Mouse (Mus musculus) thymus, postnatal 4 days (tissue): Measurements from ENCODE around the gene Cacna1i.

ENCODE experiments used
- DNase-seq: peaks from one replicate; pipeline ENCODE4 v3.0.0; 2021

Gene Cacna1i

DNA sequence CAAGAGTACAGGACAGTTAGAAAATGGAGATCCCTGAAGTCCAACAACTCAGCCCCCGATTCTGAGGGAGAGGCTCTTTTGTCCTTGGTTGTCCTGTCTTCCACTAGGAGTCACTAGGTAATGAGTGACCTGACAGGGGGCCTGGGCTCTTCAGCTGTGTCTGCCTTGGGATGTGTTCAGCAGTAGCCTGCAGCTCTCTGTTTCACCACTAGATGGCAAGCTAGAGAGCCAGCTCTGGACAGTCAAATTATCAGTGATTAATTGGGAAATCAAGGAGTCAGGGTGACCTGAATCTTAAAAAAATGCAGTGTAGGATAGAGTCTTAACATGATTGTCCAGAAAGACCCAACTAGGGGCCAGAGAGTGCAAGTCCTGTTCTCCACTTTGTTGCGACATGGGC is 53.3 kb downstream of the Cacna1i start:
- DNase-seq, result peak; percentile 76

DNA sequence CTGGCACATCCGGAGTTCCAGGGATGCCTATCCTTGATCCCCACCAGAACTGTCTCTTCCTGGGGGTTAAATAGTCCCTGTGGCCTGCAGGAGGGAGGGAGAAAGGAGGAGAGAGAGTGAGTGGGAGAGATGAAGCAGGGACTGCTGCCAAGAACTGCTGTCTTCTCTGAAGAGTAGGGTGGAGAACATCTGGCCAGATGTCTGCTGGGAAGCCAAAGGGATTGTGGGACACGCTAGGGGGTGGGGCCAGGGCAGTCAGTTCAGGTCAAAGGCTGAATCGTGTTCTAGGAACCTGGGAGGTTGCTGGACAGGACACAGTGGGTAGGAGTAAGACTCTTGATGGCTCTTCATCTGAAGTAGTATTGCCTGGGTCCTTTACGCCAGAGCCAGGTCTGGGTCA is 55.4 kb downstream of the Cacna1i start:
- DNase-seq, result no peak

DNA sequence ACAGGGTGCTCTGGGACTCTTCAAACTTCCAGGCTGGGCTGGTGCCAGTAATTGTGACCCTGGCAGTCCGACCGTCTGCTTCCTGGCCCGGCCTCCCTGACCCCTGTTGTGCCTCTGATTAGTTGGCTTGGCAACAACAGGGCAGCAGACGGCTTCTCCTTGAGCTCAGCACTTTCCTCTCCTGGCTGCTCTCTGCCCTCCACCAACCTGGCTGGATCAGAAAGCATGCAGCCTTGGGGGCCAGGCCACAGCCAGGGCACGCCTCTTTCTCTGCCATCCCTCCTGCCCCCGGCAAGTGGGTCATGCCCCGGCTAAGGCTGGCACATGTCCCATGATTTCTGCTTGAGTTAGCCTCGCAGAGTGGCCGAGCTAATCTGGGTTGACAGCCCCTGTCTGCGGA is 56.0 kb downstream of the Cacna1i start:
- no peak for DNase-seq

DNA sequence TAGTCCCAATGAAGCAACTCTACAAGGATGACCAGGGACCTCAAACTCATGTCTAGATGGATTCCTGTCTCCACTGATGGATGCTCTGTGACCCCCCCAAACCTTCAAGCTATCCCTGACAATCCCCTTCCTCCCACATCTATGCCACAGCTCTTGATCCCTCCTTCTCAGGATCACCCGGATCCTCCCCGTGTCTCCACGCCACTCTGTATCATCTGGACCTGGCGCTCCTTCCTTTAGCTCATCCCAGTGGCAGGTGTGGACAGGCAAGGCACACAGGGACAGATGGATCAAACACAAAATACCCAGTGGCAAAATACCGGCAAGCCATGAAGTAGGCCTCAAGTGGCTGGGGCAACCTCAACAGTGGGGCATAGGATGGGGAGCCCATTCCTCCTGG is 56.7 kb downstream of the Cacna1i start:
- DNase-seq, result no peak

DNA sequence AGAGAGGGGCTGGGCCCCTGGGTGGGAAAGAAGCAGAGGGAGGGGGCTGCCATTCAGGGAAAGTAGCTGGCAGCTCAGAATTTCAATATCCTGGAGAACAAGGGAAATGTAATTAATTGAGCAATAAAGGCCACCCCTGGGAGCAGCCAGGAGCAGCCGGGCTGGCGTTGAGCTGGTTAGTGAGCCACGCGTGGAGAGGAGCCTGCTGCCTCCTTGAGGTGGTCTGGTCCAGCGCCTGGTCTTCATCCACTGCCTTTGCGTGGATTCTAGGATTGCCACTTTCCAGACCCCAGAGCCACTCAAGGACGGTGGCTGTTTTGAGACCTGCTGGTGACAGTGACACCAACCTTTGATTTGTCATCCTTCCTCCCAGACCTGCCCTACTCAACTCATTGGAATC is 59.5 kb downstream of the Cacna1i start:
- no peak for DNase-seq

DNA sequence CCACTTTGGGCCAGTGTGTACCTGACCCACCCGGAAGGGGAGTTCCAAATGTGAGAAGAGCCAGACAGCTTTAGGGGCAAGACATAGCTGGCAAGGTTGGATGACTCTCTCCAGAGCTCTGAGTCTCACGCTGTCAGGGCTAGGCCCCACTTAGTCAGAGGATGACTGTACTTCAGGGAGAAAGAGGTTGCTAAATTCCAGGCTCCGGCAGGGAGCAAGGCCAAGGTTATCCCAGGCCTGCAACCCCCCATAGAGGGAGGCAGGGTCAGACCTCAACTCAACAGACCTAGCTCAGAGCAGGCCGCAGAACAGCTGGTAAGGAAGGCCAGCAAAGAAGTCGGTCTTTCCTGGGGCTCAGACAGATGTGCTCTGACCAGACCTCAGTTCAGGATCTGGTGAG is 63.4 kb downstream of the Cacna1i start:
- no peak for DNase-seq

DNA sequence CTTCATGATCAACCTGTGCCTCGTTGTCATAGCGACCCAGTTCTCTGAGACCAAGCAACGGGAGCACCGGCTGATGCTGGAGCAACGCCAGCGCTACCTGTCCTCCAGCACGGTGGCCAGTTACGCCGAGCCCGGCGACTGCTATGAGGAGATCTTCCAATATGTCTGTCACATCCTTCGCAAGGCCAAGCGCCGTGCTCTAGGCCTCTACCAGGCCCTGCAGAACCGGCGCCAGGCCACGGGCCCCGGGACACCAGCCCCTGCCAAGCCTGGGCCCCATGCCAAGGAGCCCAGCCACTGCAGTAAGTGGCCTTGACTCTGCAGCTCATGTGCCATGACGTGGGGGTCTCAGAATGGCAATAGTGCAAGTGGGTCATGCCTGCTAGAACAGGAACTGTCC is 71.8 kb downstream of the Cacna1i start:
- no peak for DNase-seq

DNA sequence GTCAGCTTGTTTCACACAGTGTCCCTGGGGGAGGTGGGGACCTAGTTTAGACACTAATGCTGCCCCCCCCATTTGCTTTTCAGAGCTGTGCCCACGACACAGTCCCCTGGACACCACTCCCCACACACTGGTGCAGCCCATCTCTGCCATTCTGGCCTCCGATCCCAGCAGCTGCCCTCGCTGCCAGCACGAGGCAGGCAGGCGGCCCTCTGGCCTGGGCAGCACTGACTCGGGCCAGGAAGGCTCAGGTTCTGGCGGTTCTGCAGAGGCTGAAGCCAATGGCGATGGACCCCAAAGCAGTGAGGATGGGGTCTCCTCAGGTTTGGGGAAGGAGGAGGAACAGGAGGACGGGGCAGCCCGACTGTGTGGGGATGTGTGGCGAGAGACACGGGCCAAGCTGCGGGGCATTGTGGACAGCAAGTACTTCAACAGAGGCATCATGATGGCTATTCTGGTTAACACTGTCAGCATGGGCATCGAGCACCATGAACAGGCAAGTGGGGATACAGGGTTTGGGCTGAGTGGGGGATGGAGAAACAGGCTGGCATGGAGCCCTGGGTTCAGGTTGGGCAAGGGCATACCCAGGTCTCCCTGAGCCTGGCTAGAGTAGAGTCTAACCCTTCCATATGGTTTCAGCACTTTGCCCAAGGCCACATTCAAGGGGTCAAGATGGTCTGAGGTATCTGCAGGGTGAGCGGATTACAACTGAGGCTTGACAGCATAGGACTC is 74.9 kb downstream of the Cacna1i start:
- DNase-seq, result no peak

DNA sequence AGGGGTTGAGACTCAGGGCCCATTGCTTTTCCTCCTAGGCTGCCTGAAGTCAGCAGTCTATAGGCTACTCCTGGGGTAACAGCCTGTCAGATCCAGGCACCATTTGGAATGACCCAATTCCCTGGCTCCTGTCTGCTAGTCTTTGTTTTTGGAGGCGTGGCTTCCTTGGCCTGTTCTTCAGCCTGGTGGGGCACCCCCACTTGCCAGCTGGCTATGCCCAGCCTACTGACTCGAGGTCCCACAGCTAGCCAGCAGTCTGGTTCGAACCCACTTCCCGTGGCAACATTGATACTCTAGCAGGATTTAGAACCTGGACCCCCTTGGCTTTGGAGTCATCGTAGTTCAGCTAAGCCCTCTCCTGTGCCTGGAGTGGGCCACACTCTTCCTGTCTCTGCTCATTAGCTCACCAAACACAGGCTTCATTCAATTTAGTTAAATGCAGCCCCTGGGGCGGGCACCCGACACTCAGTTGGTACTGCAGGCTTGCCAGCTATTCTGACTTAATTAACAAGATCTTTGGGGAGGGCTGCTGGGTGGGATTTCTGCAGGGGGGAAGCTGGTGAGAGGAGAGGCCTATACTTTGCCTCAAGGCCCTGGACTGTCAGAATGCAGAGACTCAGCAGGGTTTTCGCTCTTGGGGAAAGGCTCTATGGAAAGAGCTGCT is 75.6 kb downstream of the Cacna1i start:
- no peak for DNase-seq

DNA sequence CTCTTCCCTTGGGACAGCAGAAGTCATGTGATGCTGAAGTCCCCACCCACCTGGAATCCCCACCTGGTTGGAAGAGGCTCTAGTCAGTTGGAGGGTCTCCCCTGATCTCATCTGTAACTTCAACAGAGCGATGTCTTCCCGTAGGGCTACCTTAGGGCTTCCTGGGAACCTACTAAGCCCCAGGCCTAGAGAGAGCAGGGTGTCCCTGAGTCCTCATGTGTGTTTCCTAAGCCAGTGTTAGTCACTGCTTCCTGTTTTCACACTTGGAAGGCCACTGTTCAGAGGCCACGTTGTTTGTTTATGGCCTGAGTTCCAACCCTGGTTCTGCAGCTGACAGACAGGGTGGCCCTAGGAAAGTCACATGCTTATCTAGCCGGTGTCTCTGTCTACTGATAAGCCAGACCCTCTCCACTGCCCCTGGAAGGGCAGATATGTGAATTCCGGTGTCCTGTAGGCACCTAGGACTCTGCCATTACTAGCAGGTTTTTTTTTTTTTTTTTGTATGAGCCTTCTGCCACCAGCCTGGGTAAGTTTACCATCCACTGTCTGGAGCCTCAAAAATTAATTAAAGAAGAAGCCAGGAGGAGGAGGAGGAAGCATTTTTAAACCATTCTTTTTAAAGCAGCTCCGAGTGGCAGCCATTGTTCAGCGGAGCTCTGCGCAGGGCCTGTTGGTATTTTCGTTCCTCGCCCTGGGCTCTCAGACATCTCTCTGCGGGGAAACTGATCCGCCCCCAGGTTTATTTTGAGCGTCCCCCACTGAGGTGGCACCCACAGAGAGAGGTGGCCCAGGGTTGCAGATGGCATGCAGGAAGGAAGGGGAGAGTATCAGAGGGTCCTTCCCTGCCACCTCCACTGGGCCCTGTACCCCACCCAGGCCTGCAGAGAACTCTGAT is 77.0 kb downstream of the Cacna1i start:
- no peak for DNase-seq

DNA sequence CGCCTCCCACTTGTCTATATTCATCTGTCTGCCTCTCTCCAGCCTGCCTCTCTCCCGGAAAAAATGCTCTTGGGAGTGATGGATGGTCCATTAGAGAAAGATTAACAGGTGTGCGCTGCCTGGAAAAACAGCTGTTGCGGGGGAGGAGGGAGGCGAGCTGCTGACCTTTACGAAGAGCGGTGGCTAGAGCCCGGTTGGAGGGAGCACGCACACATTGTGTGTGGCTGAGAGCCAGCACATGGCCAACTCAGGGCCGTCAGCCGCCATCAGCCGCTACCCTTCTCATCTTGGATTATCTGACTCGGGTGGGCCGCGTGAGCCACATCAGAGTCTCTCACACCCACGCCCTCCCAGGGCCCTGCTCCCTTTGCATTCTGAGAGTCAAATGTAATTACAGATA is 79.9 kb downstream of the Cacna1i start:
- DNase-seq, result no peak

DNA sequence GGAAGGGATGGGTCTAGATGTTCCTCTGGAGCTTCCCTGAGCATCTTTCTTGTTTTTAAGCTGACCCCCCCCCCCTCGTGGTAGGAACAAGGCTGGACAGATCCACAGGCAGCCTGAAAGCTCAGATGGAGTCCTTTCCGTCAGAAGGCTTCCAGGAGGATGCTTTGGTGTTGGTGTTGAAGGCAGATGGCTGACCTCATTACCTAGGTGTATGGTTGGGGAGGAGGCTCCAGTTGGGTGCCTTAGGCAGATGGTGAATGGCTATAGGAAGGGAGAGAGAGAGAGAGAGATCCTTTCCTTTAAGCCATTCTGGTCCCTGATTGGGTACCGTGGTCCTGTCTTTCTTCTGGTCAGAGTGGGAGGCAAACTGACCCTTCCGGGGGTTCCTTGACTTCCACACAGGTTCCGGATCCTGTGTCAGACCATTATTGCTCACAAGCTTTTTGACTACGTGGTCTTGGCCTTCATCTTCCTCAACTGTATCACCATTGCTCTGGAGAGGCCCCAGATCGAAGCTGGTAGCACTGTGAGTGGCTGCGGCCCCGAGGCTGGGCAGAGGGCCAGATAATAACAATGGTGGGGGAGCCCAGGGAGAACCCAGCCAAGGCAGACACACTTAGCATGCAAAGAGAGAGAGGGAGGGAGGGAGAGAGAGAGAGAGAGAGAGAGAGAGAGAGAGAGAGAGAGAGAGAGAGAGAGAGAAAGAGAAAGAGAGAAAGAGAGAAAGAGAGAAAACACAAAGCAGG is 86.4 kb downstream of the Cacna1i start:
- DNase-seq, result no peak

DNA sequence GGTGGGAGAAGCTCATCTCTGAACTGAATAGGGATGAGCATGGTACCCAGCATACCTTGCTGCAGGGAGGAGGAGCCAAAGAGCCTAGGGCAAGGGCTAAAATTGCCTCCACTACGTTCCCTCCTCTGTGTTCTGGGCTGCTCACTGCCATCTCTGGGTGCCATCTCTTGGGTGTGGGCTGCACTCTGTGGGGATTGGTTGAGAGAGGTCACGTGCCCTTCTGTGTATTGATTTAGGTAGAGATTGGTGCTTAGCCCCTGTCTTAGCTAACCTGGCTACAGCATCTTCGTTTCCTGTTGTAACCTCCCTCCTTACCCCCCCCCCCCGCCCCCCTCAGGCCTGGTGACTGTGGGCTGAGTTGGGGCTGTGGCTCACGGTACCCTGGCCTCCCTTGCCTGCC is 87.8 kb downstream of the Cacna1i start:
- no peak for DNase-seq

DNA sequence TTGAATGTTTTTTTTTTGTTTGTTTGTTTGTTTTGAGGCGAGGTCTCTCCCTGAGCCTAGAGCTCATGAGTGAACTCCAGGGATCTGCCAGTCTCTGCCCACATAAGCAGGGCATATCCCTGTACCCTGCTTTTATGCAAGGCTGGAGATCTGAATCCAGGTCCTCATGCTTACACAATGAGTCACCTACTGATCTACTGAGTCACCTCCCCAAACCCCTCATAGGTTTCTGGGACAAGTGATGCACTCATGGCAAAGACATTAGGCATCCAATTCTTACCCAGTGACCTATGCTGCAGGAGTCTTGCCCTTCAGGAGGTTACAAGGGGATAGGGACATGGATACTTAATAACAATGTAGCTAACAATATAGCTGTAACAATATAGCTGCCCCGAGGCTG is 100.1 kb downstream of the Cacna1i start:
- no peak for DNase-seq

DNA sequence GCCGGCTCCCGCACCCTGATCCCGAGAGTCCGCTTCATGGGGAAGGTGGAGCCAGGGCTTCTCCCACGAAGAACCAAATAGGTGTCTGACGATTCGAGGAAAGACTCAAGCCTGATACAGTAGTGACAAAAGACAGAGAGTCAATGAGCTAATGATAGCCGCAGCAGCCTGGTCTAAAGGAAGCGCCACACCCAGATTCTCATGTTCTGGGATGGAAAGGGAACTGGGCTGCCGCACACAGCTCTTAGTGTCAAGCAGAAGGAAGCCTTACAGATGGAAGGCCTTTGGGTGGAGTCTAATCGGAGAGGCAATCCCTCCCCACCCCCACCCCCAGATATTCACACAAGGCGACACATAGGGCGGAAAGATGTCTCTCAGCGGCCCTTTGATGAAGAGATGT is 104.8 kb downstream of the Cacna1i start:
- no peak for DNase-seq

DNA sequence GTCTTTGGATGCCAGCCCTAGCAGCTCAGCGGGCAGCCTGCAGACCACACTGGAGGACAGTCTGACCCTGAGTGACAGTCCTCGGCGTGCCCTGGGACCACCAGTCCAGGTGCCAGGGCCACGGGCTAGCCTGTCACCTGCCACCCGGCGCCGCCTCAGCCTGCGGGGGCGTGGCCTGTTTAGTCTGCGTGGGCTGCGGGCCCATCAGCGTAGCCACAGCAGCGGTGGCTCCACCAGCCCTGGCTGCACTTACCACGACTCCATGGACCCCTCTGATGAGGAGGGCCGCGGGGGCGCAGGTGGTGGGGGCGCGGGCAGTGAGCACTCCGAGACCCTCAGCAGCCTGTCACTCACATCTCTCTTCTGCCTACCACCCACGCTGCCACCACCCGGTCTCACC is 108.0 kb downstream of the Cacna1i start:
- no peak for DNase-seq

DNA sequence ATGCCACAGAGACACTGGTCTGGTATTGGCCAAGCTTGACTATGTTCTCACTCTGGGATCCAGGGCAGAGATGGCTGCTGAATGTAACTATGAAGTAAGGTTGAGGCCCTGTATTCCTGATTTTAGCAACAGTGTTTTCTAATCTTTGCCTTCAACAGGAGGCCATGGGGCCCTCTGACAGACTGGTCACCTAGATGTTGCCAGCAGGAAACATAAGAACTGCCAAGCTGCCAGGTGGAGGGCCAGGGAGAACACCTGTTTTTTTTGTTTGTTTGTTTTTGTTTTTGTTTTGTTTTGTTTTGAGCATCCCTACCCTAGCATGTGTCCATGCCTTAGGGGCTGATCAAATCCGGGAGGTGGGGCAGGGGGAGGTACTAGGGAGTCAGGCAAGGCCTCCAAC is 112.4 kb downstream of the Cacna1i start:
- DNase-seq, result no peak

DNA sequence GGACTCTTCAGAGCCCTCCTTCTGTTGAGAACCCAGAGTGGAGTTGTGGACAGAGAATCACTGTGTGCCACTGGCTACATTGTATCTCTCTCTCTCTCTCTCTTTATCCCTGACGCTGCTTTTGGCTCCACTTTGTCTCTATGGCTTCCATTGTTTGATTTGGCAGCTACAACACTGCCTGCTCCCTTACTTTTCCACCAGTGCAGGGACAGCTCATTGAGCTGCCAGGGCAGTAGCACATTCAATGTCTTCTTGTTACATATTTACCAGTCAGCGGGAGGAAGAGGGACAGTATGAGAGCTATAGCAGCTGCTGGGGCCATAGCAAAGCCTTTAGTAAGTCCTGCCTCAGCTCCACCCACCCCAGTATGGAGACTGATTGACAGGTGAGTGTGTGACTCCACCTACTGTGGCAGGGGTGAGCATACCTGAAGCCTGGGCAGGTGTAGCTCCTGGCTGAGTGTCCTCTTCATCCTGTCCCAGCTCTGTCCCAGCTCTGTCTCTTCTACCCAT is 114.4 kb downstream of the Cacna1i start:
- no peak for DNase-seq

DNA sequence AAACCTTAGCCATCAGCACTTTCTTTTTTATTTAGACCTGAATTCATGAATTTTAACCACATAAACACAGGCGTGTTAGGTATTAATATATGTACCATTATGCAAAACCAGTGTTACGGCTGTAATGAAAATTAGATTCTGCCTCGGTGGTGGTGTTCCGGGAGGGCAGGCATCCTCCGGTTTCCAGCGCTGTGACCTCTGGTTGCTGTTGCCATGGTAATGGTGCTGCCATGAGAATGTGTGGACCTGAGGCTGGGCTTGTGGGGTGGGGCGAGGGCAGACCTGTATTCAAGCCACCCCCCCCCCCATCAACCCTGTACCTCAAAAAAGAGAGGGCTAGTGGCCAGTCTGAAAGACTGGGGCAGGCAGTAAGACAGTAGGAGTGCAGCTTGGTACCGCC is 114.9 kb downstream of the Cacna1i start:
- DNase-seq, result no peak

DNA sequence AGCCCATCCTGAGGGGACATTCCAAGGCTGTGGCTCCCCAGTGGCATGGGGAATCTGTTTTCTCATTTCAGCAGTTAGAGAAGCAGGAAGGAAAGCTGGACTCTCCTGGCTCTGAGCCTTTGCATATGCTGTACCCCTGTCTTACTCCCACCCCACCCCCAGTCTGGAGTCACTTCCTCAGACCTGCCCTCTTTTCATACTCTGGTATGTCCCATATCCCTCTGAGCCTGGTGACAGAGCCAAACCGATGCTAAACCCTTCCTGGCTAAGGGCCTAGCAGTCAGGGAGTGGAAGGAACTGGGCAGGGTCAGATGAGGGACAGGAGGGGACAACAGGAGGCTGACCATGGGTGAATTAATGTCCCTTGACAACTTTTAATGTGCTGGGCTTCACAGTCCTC is 120.8 kb downstream of the Cacna1i start:
- no peak for DNase-seq

DNA sequence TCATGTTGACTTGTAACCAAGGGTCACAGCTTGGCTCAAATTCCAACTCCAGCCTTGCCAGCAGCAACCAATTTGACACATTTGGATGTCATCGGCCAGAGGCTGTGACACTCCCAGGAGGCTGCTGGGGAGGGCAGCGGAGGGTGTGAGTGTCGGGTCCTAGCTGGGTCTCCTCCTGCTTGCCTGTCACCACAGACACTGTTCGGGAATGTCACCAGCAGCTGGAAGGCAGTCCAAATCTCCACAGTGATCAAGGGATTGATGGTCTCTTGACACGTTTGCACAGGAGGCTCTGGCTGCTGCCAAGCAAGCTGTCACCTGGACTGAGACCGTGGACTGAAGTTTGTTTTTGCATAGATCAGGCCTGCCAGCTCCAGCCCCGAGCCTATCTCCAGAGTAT is 123.6 kb downstream of the Cacna1i start:
- no peak for DNase-seq

DNA sequence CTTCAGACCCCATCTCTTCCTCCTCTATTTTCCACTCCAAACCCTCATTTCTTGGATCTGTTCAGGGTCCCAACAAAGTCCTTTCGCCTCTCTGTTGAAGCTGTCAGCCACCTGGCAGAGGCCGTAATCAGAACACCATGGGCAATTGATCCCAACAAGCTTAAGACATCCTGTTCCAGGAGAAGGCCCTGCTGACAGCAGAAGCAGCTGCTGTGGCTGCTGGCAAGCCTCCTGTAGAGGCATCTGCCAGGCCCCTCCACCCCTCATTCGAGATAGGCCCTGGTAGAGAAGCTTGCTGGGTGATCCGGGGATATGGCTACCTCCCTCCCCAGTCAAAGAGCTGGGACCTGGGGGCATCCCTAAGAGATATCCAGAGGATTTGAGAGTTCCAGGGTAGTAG is 126.0 kb downstream of the Cacna1i start:
- DNase-seq, result no peak
